Mouse (Mus musculus) limb, embryonic 13.5 days (tissue): ENCODE data around the gene Cfap61. TPM values are rescaled to one million over a fixed set of nuclear protein-coding genes. Genes with fewer than 3 reads are reported as not detected.
"Not testable (repeated sequence)": the region's sequence is repeated elsewhere in the genome, so short reads cannot be mapped to it uniquely, and the experiment has no call there.

Source experiments
- ATAC-seq: fragments of 200-750 bp; cut with Nextera tagmentation; 2 replicates; pipeline ENCODE4 v1.8.0; 2017; ENCODE audit warnings: low read depth, moderate number of reproducible peaks, moderate TSS enrichment; ENCODE audit not compliant: low FRiP score
- H3K27ac ChIP-seq: fragments of 300-500 bp; sonication (generic); 2 replicates; pipeline ENCODE4 v1.5.1; 2015; ENCODE audit warnings: inconsistent platforms, mild to moderate bottlenecking, moderate library complexity
- H3K27me3 ChIP-seq: fragments of 300-500 bp; sonication (generic); 2 replicates; pipeline ENCODE4 v1.6.1; 2015; ENCODE audit warnings: mild to moderate bottlenecking, inconsistent platforms
- H3K36me3 ChIP-seq: fragments of 300-500 bp; sonication (generic); 2 replicates; pipeline ENCODE4 v1.6.1; 2015; ENCODE audit warnings: inconsistent platforms, mild to moderate bottlenecking, moderate library complexity
- H3K4me1 ChIP-seq: fragments of 300-500 bp; sonication (generic); 2 replicates; pipeline ENCODE4 v1.6.1; 2015; ENCODE audit warnings: inconsistent platforms
- H3K4me2 ChIP-seq: fragments of 300-500 bp; sonication (generic); replicated peaks from 2 replicates; pipeline ENCODE4 v1.6.1; 2015; ENCODE audit warnings: inconsistent platforms, mild to moderate bottlenecking, moderate library complexity
- H3K4me3 ChIP-seq: fragments of 300-500 bp; sonication (generic); 2 replicates; pipeline ENCODE4 v1.5.1; 2015; ENCODE audit warnings: moderate library complexity, mild to moderate bottlenecking, inconsistent platforms
- H3K9ac ChIP-seq: fragments of 300-500 bp; sonication (generic); 2 replicates; pipeline ENCODE4 v1.6.1; 2015; ENCODE audit warnings: mild to moderate bottlenecking, inconsistent platforms
- H3K9me3 ChIP-seq: fragments of 300-500 bp; sonication (generic); 2 replicates; pipeline ENCODE4 v1.6.1; 2016; ENCODE audit warnings: inconsistent platforms
- WGBS: fragments of 180-500 bp; shearing (Covaris S2); methylation state at CpG from one replicate; pipeline ENCODE4 v1.1.7; 2015; 5-methylcytosine and 5-hydroxymethylcytosine counted together
- polyA plus RNA-seq: library from polyadenylated mRNA; unstranded; fragments of >200 nt; fragmentation: Nextera tagmentation; extraction: Ambion mirVana; gene quantifications from 2 replicates; pipeline ENCODE4 v1.2.1, GENCODE M21; 2015

Gene Cfap61
- 0.13 and 0.24 TPM in 2 replicates for polyA plus RNA-seq

- H3K9ac ChIP-seq: peak within 1 kb of the TSS; percentile 78
- H3K27ac ChIP-seq: no peak within 1 kb of the TSS
- no peaks in the 10 kb centered on the region for H3K27me3 ChIP-seq
- under 1% methylated on average over 61 of the region's 61 CpGs for WGBS
- H3K9me3 ChIP-seq: no peaks in the 10 kb centered on the region
- peaks cover 7% of the 10 kb centered on the region for H3K4me1 ChIP-seq
- peak within 1 kb of the TSS; percentile 83 for H3K4me3 ChIP-seq
- H3K36me3 ChIP-seq: peaks cover 28% of the 10 kb centered on the region
- ATAC-seq: peak; percentile 98
- H3K4me2 ChIP-seq: peak within 1 kb of the TSS; percentile 93
These were observed at the start of gene Cfap61, which contains the start of gene Crnkl1 for GRCm38 (mm10) chr2:145934339-145935231. TSS of gene Cfap61 (plus strand) at chr2:145934784. TSS of gene Crnkl1 (minus strand) at chr2:145935014.

GRCm38 (mm10) chr2:145884913-145885785 lies 49.4 kb upstream of the Cfap61 start:
- ATAC-seq: no peak
- H3K9ac ChIP-seq: no peak overlapping the region
- H3K36me3 ChIP-seq: peaks cover 54% of the 10 kb centered on the region
- H3K9me3 ChIP-seq: no peaks in the 10 kb centered on the region
- H3K4me2 ChIP-seq: no peak overlapping the region
- peaks cover 83% of the 10 kb centered on the region for H3K4me1 ChIP-seq
- H3K27ac ChIP-seq: peak overlapping the region; percentile 64
- no peaks in the 10 kb centered on the region for H3K27me3 ChIP-seq
- WGBS: 50% methylated on average over 14 of the region's 14 CpGs
- no peak overlapping the region for H3K4me3 ChIP-seq

- H3K36me3 ChIP-seq: peaks cover 45% of the 10 kb centered on the region
- H3K4me3 ChIP-seq: no peak overlapping the region
- peaks cover 54% of the 10 kb centered on the region for H3K4me1 ChIP-seq
- no peak overlapping the region for H3K9ac ChIP-seq
- no peaks in the 10 kb centered on the region for H3K27me3 ChIP-seq
- no peaks in the 10 kb centered on the region for H3K9me3 ChIP-seq
- H3K27ac ChIP-seq: peak overlapping the region; percentile 89
- H3K4me2 ChIP-seq: 0 out of 2 replicates have a peak overlapping the region, but pooled peaks have one; percentile 15
- peak; percentile 64; the same call in 1 of the 2 replicates for ATAC-seq
- 48% methylated on average over 14 of the region's 14 CpGs for WGBS
These were observed 46.4 kb upstream of the Cfap61 start for GRCm38 (mm10) chr2:145887937-145888765.

- Histone ChIP-seq H3K4me3 (no peak overlapping the region), H3K9me3 (no peaks in the 10 kb centered on the region), H3K27ac (peak overlapping the region; percentile 89), H3K36me3 (peaks cover 38% of the 10 kb centered on the region), H3K4me2 (no peak overlapping the region), H3K9ac (no peak overlapping the region), H3K4me1 (peaks cover 46% of the 10 kb centered on the region), H3K27me3 (no peaks in the 10 kb centered on the region)
- 46% methylated on average over 6 of the region's 6 CpGs for WGBS
- ATAC-seq: no peak
These were observed 45.7 kb upstream of the Cfap61 start for GRCm38 (mm10) chr2:145888766-145889480.

- H3K9me3 ChIP-seq: no peaks in the 10 kb centered on the region
- H3K36me3 ChIP-seq: peaks cover 22% of the 10 kb centered on the region
- no peaks in the 10 kb centered on the region for H3K27me3 ChIP-seq
- H3K4me2 ChIP-seq: no peak overlapping the region
- no peak overlapping the region for H3K9ac ChIP-seq
- H3K4me1 ChIP-seq: peaks cover 30% of the 10 kb centered on the region
- 81% methylated on average over 2 of the region's 2 CpGs for WGBS
- H3K4me3 ChIP-seq: no peak overlapping the region
- no peak for ATAC-seq
- peak overlapping the region; percentile 6; the same call in 1 of the 2 replicates for H3K27ac ChIP-seq
These were observed 44.0 kb upstream of the Cfap61 start for GRCm38 (mm10) chr2:145890571-145890970.

GRCm38 (mm10) chr2:145893756-145894155 lies 40.8 kb upstream of the Cfap61 start:
- H3K36me3 ChIP-seq: no peaks in the 10 kb centered on the region
- no peak for ATAC-seq
- WGBS: 96% methylated on average over 6 of the region's 6 CpGs
- H3K4me2 ChIP-seq: no peak overlapping the region
- no peaks in the 10 kb centered on the region for H3K9me3 ChIP-seq
- H3K9ac ChIP-seq: no peak overlapping the region
- no peaks in the 10 kb centered on the region for H3K27me3 ChIP-seq
- H3K27ac ChIP-seq: no peak overlapping the region
- no peak overlapping the region for H3K4me3 ChIP-seq
- H3K4me1 ChIP-seq: peaks cover 9% of the 10 kb centered on the region

GRCm38 (mm10) chr2:145898106-145898505 lies 36.5 kb upstream of the Cfap61 start:
- Histone ChIP-seq H3K4me1 (no peaks in the 10 kb centered on the region), H3K27ac (no peak overlapping the region), H3K36me3 (no peaks in the 10 kb centered on the region), H3K27me3 (no peaks in the 10 kb centered on the region), H3K4me2 (no peak overlapping the region), H3K4me3 (no peak overlapping the region), H3K9me3 (no peaks in the 10 kb centered on the region), H3K9ac (no peak overlapping the region)
- no peak for ATAC-seq
- 82% methylated on average over 9 of the region's 9 CpGs for WGBS

GRCm38 (mm10) chr2:145900318-145900717 lies 34.3 kb upstream of the Cfap61 start:
- not testable (repeated sequence) for H3K4me2 ChIP-seq, H3K27me3 ChIP-seq, H3K9me3 ChIP-seq, H3K27ac ChIP-seq, H3K4me3 ChIP-seq, H3K9ac ChIP-seq, ATAC-seq, H3K36me3 ChIP-seq
- H3K4me1 ChIP-seq: peaks cover 15% of the 10 kb centered on the region
- WGBS: 74% methylated on average over 8 of the region's 8 CpGs

GRCm38 (mm10) chr2:145901861-145902260 lies 32.7 kb upstream of the Cfap61 start, which contains the start of gene Naa20:
TSS of gene Naa20 (plus strand) at chr2:145902099.
- peaks cover 5% of the 10 kb centered on the region for H3K36me3 ChIP-seq
- no peak within 1 kb of the TSS for H3K27ac ChIP-seq
- no peaks in the 10 kb centered on the region for H3K27me3 ChIP-seq
- no peaks in the 10 kb centered on the region for H3K9me3 ChIP-seq
- WGBS: 83% methylated on average over 6 of the region's 6 CpGs
- peak within 1 kb of the TSS; percentile 99 for H3K4me3 ChIP-seq
- H3K4me1 ChIP-seq: peaks cover 19% of the 10 kb centered on the region
- no peak for ATAC-seq
- H3K9ac ChIP-seq: no peak within 1 kb of the TSS
- peak within 1 kb of the TSS; percentile 78 for H3K4me2 ChIP-seq

- H3K36me3 ChIP-seq: peaks cover 12% of the 10 kb centered on the region
- H3K4me3 ChIP-seq: peak overlapping the region; percentile 99
- WGBS: under 1% methylated on average over 68 of the region's 68 CpGs
- H3K9ac ChIP-seq: peak overlapping the region; percentile 95
- no peaks in the 10 kb centered on the region for H3K27me3 ChIP-seq
- no peaks in the 10 kb centered on the region for H3K9me3 ChIP-seq
- H3K4me2 ChIP-seq: peak overlapping the region; percentile 78
- peaks cover 19% of the 10 kb centered on the region for H3K4me1 ChIP-seq
- peak overlapping the region; percentile 84 for H3K27ac ChIP-seq
- ATAC-seq: peak; percentile 95
These were observed 31.3 kb upstream of the Cfap61 start for GRCm38 (mm10) chr2:145903061-145903901.
